Mouse (Mus musculus): Measurements from ENCODE around the gene Dnajc27. TPM values are rescaled to one million over a fixed set of nuclear protein-coding genes. Genes with fewer than 3 reads are reported as not detected.

Gene Dnajc27
- polyA plus RNA-seq, 1 experiment from 2014 or later: 14.8 TPM

DNA sequence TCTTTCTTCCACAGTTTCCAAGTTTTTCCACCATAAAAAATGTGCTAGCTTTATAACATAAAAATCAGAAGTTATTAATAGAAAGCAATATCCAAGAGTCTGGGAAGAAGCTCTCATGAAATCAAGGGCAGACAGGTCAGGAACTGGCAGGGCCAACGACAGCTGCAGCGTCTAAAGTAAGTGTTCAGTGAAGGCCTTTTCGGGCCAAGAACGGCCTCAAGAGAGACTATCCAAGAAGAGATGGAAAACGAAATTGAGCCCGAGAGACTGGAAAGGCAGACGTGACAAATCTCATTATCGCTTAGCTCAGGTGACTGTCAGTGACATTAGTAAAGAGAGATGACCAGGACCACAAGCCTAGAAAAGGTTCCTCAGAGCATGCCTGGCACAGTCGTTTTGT lies 24.1 kb upstream of the Dnajc27 start:
- Histone ChIP-seq H3K36me3 (no peaks in the 10 kb centered on the region), H3K4me1 (replicated peaks) (no peaks in the 10 kb centered on the region), H3K4me2 (no peak overlapping the region), H3K4me3 (no peak overlapping the region), H3K27me3 (no peaks in the 10 kb centered on the region), H3K9ac (no peak overlapping the region), H3K27ac (no peak overlapping the region), H3K9me3 (no peaks in the 10 kb centered on the region)
- no peak for ATAC-seq (ENCODE audit: low FRiP score)
- 75% methylated on average over 9 of the region's 9 CpGs for WGBS

DNA sequence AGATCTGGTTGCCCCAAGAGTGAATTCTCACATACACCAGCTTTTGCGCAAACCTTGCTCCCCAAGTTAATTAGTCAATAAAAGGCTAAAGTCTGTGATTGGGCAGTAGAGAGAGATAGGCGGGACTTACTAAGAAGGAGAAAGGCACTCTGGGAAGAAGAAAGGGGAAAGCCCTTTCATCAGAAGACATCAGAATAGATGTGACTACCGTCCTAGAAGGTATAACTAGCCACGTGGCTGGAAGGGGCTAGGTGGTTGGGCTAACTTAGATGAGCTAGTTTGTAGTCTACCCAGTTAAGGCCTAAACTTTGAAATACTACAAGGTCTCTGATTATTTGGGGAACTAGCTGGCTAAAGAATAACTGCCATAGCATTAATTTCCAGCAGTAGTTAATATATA lies 22.7 kb upstream of the Dnajc27 start:
- Histone ChIP-seq H3K27me3 (no peaks in the 10 kb centered on the region), H3K9ac (no peak overlapping the region), H3K36me3 (no peaks in the 10 kb centered on the region), H3K9me3 (no peaks in the 10 kb centered on the region), H3K4me3 (no peak overlapping the region), H3K4me2 (no peak overlapping the region), H3K27ac (no peak overlapping the region), H3K4me1 (replicated peaks) (no peaks in the 10 kb centered on the region)
- WGBS: 90% methylated on average over 4 of the region's 4 CpGs
- ATAC-seq (ENCODE audit: low FRiP score): no peak

DNA sequence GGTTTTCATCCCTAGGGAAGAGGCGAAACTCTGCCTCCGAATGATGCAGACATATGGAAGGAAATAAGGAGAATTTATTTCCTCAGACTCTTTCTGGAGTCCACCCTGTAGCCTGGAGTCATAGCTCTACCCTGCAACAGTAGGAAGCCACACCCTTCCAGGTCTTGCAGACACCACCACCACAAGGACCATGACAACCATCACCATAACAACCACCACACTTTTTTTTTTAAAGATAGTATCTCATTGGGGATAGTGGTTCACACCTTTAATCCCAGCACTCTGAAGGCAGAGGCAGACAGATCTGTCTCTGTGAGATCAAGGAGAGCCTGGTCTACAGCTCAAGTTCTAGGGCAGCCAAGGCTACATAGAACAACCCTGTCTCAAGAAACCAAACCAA lies 16.9 kb upstream of the Dnajc27 start:
- Histone ChIP-seq H3K4me1 (replicated peaks) (no peaks in the 10 kb centered on the region), H3K9ac (no peak overlapping the region)
- 93% methylated on average over 2 of the region's 2 CpGs for WGBS

DNA sequence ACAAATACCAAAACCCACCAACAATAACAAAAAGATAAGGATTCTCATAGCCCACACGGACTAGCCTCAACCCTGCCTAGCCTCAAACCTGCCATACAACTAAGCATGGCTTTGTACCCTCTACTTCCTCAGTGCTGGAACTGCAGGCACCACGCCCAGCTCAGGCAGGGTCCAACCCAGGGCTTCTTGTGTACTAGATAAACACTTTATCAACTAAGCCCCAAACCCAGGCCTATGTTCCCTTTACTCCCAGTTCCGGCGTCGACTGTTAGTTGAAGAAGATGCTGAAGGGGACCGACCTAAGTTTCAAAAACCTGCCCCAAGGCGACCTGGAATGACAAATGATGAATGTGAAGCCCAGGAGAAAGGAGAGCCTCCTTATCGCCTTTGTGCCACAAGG lies 16.4 kb upstream of the Dnajc27 start:
- ATAC-seq (ENCODE audit: low FRiP score): no peak
- WGBS: 76% methylated on average over 8 of the region's 8 CpGs

More for the DNA sequence above, 16.9 kb upstream of the Dnajc27 start:
- no peak overlapping the region for H3K4me3 ChIP-seq
- H3K27me3 ChIP-seq: no peaks in the 10 kb centered on the region
- no peak for ATAC-seq (ENCODE audit: low FRiP score)
- no peaks in the 10 kb centered on the region for H3K36me3 ChIP-seq
- no peak overlapping the region for H3K4me2 ChIP-seq
- H3K27ac ChIP-seq: no peak overlapping the region
- no peaks in the 10 kb centered on the region for H3K9me3 ChIP-seq

DNA sequence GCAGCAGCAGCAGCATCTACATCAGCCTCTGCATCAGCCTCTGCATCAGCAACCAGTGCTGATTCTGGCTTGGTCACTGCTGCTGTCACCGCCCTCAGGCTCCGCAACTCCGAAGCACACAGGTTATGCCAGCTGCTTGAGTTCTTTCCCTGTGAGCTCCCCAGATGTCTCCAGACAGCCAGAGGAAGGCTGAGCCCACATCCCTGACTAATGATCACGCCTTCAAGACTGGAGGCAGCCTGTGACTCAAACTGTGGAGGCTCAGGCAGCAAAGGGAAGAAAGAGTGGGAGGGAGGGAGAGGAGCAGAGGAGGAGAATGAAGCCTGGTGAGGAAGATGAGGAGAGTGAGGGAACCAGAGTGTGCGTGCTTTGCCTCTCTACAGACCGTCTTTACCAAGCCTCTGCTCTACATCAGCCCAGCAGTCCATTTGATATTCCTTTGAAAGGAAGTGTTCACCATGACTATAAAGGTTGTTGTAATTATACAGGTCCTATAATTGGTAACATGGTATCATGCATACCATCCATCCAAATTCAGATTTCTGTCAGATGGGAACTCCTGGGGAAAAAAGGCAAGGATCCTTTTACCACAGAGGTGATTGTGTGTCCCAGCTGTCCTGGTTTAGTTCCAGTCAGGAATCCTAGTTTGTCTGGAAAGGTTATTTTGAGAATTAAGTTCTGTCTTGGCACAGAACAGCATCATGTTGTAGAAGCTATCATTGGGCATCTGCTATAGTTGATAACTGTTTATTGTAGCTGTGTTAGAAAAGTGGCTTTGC lies 15.5 kb upstream of the Dnajc27 start:
- no peak overlapping the region; the same call in 1 of the 2 replicates for H3K9ac ChIP-seq
- no peaks in the 10 kb centered on the region for H3K4me1 ChIP-seq (replicated peaks)
- no peaks in the 10 kb centered on the region for H3K36me3 ChIP-seq
- no peaks in the 10 kb centered on the region for H3K9me3 ChIP-seq
- no peak for ATAC-seq (ENCODE audit: low FRiP score)
- H3K4me3 ChIP-seq: no peak overlapping the region
- 66% methylated on average over 6 of the region's 6 CpGs for WGBS
- H3K27me3 ChIP-seq: no peaks in the 10 kb centered on the region
- H3K27ac ChIP-seq: no peak overlapping the region
- no peak overlapping the region for H3K4me2 ChIP-seq

More for the DNA sequence above, 16.4 kb upstream of the Dnajc27 start:
- H3K4me2 ChIP-seq: no peak overlapping the region
- no peaks in the 10 kb centered on the region for H3K36me3 ChIP-seq
- no peak overlapping the region for H3K9ac ChIP-seq
- no peaks in the 10 kb centered on the region for H3K9me3 ChIP-seq
- H3K27me3 ChIP-seq: no peaks in the 10 kb centered on the region
- no peak overlapping the region for H3K4me3 ChIP-seq
- H3K27ac ChIP-seq: no peak overlapping the region
- H3K4me1 ChIP-seq (replicated peaks): no peaks in the 10 kb centered on the region

DNA sequence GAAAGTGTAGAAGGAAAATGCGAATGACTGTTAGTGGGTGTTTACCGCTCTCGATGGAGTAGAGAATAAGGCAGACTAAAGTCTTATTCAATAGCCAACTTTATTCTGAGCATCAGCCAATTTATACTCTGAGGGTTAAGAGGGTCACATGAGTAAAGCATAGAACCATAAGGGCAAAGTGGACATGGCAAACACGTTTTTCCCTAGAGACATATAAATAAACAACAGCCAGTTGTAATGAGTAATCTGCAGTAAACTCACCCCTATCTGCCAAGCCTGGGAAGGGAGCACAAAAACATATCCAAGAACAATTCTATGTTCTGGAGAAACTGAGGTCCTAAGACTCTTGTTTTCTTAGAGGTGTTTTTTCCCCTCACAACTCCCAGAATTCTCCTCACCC lies 13.8 kb upstream of the Dnajc27 start:
- no peak for ATAC-seq (ENCODE audit: low FRiP score)
- H3K27me3 ChIP-seq: no peaks in the 10 kb centered on the region
- H3K9ac ChIP-seq: no peak overlapping the region
- no peak overlapping the region for H3K4me2 ChIP-seq
- WGBS: 82% methylated on average over 4 of the region's 4 CpGs
- no peaks in the 10 kb centered on the region for H3K36me3 ChIP-seq
- H3K9me3 ChIP-seq: no peaks in the 10 kb centered on the region
- H3K4me1 ChIP-seq (replicated peaks): no peaks in the 10 kb centered on the region
- H3K4me3 ChIP-seq: no peak overlapping the region
- H3K27ac ChIP-seq: no peak overlapping the region

GRCm38 (mm10) chr12:4071671-4072070 lies 10.7 kb upstream of the Dnajc27 start:
- Histone ChIP-seq H3K9me3 (no peaks in the 10 kb centered on the region), H3K9ac (no peak overlapping the region), H3K27ac (no peak overlapping the region), H3K4me1 (replicated peaks) (no peaks in the 10 kb centered on the region), H3K4me2 (no peak overlapping the region), H3K36me3 (no peaks in the 10 kb centered on the region), H3K4me3 (no peak overlapping the region), H3K27me3 (no peaks in the 10 kb centered on the region)
- ATAC-seq (ENCODE audit: low FRiP score): no peak
- 87% methylated on average over 9 of the region's 9 CpGs for WGBS

GRCm38 (mm10) chr12:4075407-4075806 lies 7.0 kb upstream of the Dnajc27 start:
- Histone ChIP-seq H3K9me3 (no peaks in the 10 kb centered on the region), H3K36me3 (no peaks in the 10 kb centered on the region), H3K4me3 (no peak overlapping the region), H3K27ac (no peak overlapping the region), H3K27me3 (peaks cover 4% of the 10 kb centered on the region; the same call in 1 of the 2 replicates), H3K4me1 (replicated peaks) (no peaks in the 10 kb centered on the region), H3K9ac (no peak overlapping the region), H3K4me2 (no peak overlapping the region)
- WGBS: 61% methylated on average over 8 of the region's 8 CpGs
- ATAC-seq (ENCODE audit: low FRiP score): no peak

DNA sequence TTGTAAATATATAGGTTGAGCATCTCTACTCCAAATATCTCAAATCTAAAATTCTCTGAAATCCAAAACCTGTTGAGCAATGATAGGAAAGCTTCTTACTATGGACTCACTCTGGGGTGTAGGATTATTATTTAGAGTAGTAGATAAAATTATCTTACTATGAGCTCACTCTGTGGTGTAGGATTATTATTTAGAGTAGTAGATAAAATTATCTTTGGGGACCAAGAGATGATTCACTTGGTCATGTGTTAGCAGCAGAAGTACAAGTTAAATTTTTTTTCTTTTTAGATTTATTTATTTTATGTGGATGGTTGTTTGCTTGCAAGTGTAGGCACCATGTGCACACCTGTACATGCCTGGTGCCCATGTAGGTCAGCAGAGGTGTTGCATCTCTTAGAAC lies 6.0 kb upstream of the Dnajc27 start:
- Histone ChIP-seq H3K27ac (no peak overlapping the region), H3K4me2 (no peak overlapping the region)

GRCm38 (mm10) chr12:4078069-4078468 lies 4.3 kb upstream of the Dnajc27 start:
- no peak overlapping the region for H3K4me2 ChIP-seq
- 81% methylated on average over 1 of the region's 1 CpGs for WGBS
- no peak overlapping the region for H3K9ac ChIP-seq
- H3K4me3 ChIP-seq: no peak overlapping the region
- no peak overlapping the region for H3K27ac ChIP-seq
- H3K27me3 ChIP-seq: peaks cover 4% of the 10 kb centered on the region; the same call in 1 of the 2 replicates
- H3K9me3 ChIP-seq: no peaks in the 10 kb centered on the region
- no peak for ATAC-seq (ENCODE audit: low FRiP score)
- no peaks in the 10 kb centered on the region for H3K36me3 ChIP-seq
- peaks cover 8% of the 10 kb centered on the region for H3K4me1 ChIP-seq (replicated peaks)

More for the DNA sequence above, 6.0 kb upstream of the Dnajc27 start:
- H3K4me3 ChIP-seq: no peak overlapping the region
- H3K9me3 ChIP-seq: no peaks in the 10 kb centered on the region
- no peak for ATAC-seq (ENCODE audit: low FRiP score)
- H3K27me3 ChIP-seq: peaks cover 4% of the 10 kb centered on the region; the same call in 1 of the 2 replicates
- no peak overlapping the region for H3K9ac ChIP-seq
- H3K36me3 ChIP-seq: no peaks in the 10 kb centered on the region
- no peaks in the 10 kb centered on the region for H3K4me1 ChIP-seq (replicated peaks)

- H3K36me3 ChIP-seq: no peaks in the 10 kb centered on the region
- H3K4me2 ChIP-seq: no peak overlapping the region
- peaks cover 4% of the 10 kb centered on the region; the same call in 1 of the 2 replicates for H3K27me3 ChIP-seq
- peaks cover 19% of the 10 kb centered on the region for H3K4me1 ChIP-seq (replicated peaks)
- ATAC-seq (ENCODE audit: low FRiP score): no peak
- no peak overlapping the region; the same call in 1 of the 2 replicates for H3K9ac ChIP-seq
- H3K4me3 ChIP-seq: no peak overlapping the region
- H3K9me3 ChIP-seq: no peaks in the 10 kb centered on the region
- 2% methylated on average over 2 of the region's 2 CpGs for WGBS
- H3K27ac ChIP-seq: no peak overlapping the region
Measured at GRCm38 (mm10) chr12:4080311-4080710, 2.1 kb upstream of the Dnajc27 start.

GRCm38 (mm10) chr12:4083441-4083840 lies 1.1 kb downstream of the Dnajc27 start:
- Histone ChIP-seq H3K27ac (0 out of 2 replicates have a peak overlapping the region, but pooled peaks have one; percentile 19), H3K4me3 (peak overlapping the region; percentile 58), H3K36me3 (peaks cover 22% of the 10 kb centered on the region), H3K4me2 (peak overlapping the region; percentile 66), H3K9ac (peak overlapping the region; percentile 80), H3K27me3 (no peaks in the 10 kb centered on the region), H3K9me3 (no peaks in the 10 kb centered on the region), H3K4me1 (replicated peaks) (peaks cover 19% of the 10 kb centered on the region)
- ATAC-seq (ENCODE audit: low FRiP score): no peak
- 66% methylated on average over 8 of the region's 8 CpGs for WGBS

DNA sequence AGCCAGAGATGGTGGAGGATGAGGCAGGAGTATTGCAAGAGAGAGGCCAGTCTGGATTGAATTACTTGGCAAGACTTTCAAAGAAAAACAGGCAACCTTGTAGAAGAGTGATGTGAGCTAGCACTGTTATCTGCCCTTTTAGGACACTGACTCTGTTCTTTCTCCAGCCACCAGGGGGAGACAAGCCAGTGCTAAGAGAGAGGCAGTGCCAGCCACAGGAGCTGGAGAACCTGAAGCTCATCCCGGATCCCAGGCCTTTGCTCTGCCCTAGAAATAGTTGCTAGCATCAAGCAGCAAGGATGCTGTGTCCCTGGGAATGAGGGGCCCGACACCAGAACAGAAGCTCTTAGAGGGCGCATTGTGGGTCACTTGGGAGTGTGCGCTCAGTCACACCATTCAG lies 25.0 kb downstream of the Dnajc27 start:
- H3K36me3 ChIP-seq: peaks cover 66% of the 10 kb centered on the region
- H3K27me3 ChIP-seq: no peaks in the 10 kb centered on the region
- H3K27ac ChIP-seq: no peak overlapping the region
- H3K9ac ChIP-seq: no peak overlapping the region
- no peak overlapping the region for H3K4me2 ChIP-seq
- H3K9me3 ChIP-seq: no peaks in the 10 kb centered on the region
- H3K4me3 ChIP-seq: no peak overlapping the region
- peak; percentile 69 for ATAC-seq (ENCODE audit: low FRiP score)
- 74% methylated on average over 4 of the region's 4 CpGs for WGBS
- H3K4me1 ChIP-seq (replicated peaks): no peaks in the 10 kb centered on the region
